11 mouse cellular contexts compared by ENCODE assay signal in genomic region chr2:179414253-179414652, GRCm38 (mm10). TPM values are rescaled to one million over a fixed set of nuclear protein-coding genes. Genes with fewer than 3 reads are reported as not detected.
"Had no signal": no experiment of that assay in that cellular context is flagged by ENCODE, and none has a peak within 500 bp of the region (broad histone marks: within the 10 kb centered on the region; RNA-seq: fewer than 3 reads in every experiment).

No protein-coding gene starts in this region.

- H3K4me2 ChIP-seq: limb, embryonic 13.5 days; neural tube, embryonic 15.5 days; stomach, embryonic 15.5 days had no signal

- H3K4me1 ChIP-seq: stomach, embryonic 15.5 days had no signal

- ATAC-seq: intestine, embryonic 16.5 days had no signal

- H3K4me3 ChIP-seq: limb, embryonic 13.5 days; myocyte; neural tube, embryonic 15.5 days; stomach, embryonic 15.5 days had no signal

- H3K27me3 ChIP-seq: limb, embryonic 13.5 days; neural tube, embryonic 15.5 days; stomach, embryonic 15.5 days had no signal

- H3K9me3 ChIP-seq: limb, embryonic 13.5 days; neural tube, embryonic 15.5 days; stomach, embryonic 15.5 days had no signal

- H3K36me3 ChIP-seq: limb, embryonic 13.5 days; neural tube, embryonic 15.5 days; stomach, embryonic 15.5 days had no signal

- H3K27ac ChIP-seq: limb, embryonic 13.5 days; liver, embryonic 14.5 days; neural tube, embryonic 15.5 days; stomach, embryonic 15.5 days had no signal

- DNase-seq: left cerebral cortex, postnatal 4 days; lung, adult 18-20 months; right cerebral cortex, postnatal 14 days; thymus, adult 2 months; thymus, postnatal 25 days had no signal

- H3K9ac ChIP-seq: limb, embryonic 13.5 days; liver, embryonic 14.5 days; neural tube, embryonic 15.5 days; stomach, embryonic 15.5 days had no signal

RNA-seq across cellular contexts. Expression of gene Cdh4, which starts 28.0 kb away (rescaled TPM):
- polyA plus RNA-seq: myocyte had no signal
